Mouse (Mus musculus): ENCODE results near the gene Tob1.

Gene Tob1

DNA sequence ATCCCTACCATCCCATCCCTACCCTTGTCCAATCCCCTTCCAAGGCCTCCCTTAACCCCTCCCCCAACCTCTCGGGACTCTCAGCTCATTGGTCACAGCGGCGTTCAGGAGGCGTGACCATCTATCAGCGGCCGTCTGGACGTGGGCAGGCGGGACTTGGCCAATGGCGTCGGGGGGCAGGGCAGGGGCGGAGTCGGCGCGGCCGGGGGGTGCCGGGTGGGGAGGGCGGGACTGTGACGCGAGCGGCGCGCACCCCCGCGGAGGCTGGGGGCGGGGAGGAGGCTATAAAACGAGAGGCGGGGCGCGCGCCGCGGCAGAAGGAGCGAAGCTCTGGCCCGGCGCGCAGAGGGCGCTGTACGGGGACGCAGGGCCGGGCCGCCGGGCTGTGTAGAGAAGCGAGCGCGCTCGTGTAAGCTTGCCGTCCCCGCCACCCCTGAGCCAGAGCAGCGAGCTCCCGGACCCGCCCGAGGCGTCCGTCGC lies at the start of gene Tob1:
Gene Tob1, plus strand, starts transcription at position 331 of the 480 bp plus-strand sequence.
- peak; percentile 90 for ATAC-seq (ENCODE audit: insufficient number of reproducible peaks, low FRiP score, low TSS enrichment)

DNA sequence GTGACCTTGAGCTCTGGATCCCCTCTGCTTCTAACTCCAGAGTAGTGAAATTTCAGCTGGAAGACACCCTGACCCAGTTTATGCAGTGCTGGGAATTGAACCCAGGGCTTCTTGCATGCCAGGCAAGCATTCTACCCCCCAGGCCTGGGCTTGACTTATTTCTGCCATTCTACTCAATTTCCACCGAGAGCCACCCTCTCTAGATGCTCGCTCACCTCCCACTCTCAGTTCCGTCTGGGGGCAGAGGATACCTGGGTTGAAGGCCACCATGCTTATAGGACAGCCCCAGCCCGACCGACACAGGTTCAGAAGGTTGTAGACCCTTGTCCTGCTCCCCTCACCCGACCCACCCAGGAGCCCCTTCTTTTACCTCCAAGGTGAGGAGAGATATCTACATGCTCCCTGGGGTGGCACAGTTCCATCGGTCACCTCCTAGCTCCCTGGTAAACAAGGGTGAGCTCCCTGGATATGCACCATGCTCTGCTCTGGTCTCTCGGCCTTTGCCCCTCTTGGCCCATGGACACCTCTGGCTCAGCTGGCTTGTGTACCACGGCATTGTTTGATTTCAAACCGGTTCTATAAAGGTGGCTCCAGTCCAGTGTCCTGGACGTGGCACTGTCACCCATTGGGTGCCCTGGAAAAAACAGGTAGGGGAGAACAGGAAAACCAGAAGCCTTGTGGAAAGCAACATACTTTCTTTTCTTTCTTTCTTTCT lies 49.2 kb upstream of the Tob1 start:
- ATAC-seq (ENCODE audit: insufficient number of reproducible peaks, low FRiP score, low TSS enrichment) = no peak

- ATAC-seq (ENCODE audit: insufficient number of reproducible peaks, low FRiP score, low TSS enrichment) = no peak
Observed at GRCm38 (mm10) chr11:94163005-94163767, 48.1 kb upstream of the Tob1 start.

- no peak for ATAC-seq (ENCODE audit: insufficient number of reproducible peaks, low FRiP score, low TSS enrichment)
Observed at GRCm38 (mm10) chr11:94165745-94166144, 45.5 kb upstream of the Tob1 start.

DNA sequence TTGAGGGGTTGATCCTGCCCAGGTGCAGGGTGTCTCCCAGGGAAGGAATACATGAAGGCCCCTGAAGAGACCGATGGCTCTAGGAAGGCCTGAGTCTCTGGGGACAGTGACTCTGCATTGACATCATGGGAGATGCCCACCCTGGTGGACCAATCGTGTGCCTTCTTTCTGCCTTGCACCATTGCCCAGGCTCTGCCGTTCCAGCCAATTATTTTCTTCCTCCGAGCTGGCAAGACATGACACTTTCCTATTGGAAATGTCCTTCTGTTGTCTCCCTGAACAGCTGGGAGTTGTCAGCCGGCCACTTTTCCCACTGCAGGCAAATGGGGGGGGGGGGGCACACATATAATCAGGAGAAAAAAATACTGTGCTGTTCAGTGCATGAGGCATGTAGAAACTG lies 43.0 kb upstream of the Tob1 start:
- ATAC-seq (ENCODE audit: insufficient number of reproducible peaks, low FRiP score, low TSS enrichment) = no peak

- ATAC-seq (ENCODE audit: insufficient number of reproducible peaks, low FRiP score, low TSS enrichment) = no peak
Observed at GRCm38 (mm10) chr11:94169596-94169995, 41.7 kb upstream of the Tob1 start.

DNA sequence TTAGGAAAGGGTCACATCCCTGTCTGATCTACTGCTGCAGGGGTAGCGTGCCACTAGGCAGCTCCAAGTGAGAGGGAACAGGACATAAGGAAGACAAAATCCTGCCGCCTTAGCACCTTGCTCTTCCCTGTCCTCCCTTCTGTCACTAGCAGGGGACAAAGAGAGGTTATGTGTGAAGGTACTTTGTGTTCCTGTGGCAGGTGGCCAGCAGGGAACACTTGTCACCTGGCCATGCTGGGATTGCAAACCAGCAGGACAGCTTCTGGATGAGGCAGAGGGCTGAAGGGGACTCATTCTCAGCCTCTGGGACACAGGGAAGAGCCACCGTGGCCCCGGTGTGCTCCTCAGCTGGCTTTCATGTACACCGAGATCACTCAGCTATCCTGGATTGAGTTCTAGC lies 39.6 kb upstream of the Tob1 start:
- no peak for ATAC-seq (ENCODE audit: insufficient number of reproducible peaks, low FRiP score, low TSS enrichment)

DNA sequence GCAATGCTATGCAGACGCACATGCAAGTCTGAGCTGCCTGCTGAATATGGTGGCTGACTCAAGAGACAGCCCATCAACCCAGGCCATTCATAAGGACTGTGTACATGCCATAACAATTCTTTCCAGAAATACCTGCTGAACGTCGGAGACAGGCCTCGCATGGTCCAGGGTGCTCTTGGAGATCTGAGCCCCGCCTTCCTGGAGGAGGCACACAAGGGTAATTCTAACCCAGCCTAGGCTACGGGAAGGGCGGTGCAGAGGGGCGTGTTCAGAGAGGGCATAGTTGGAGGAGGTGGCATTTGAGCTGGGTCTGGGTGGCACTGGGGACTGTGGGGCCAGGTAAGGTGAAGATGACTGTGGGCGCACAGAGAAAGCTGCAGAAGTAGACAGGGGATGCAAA lies 39.1 kb upstream of the Tob1 start:
- ATAC-seq (ENCODE audit: insufficient number of reproducible peaks, low FRiP score, low TSS enrichment) = no peak

GRCm38 (mm10) chr11:94173726-94174146 lies 37.5 kb upstream of the Tob1 start:
- no peak for ATAC-seq (ENCODE audit: insufficient number of reproducible peaks, low FRiP score, low TSS enrichment)

GRCm38 (mm10) chr11:94175288-94175687 lies 36.0 kb upstream of the Tob1 start:
- no peak for ATAC-seq (ENCODE audit: insufficient number of reproducible peaks, low FRiP score, low TSS enrichment)

GRCm38 (mm10) chr11:94175694-94176093 lies 35.6 kb upstream of the Tob1 start:
- no peak for ATAC-seq (ENCODE audit: insufficient number of reproducible peaks, low FRiP score, low TSS enrichment)

GRCm38 (mm10) chr11:94177841-94178585 lies 33.2 kb upstream of the Tob1 start:
- no peak for ATAC-seq (ENCODE audit: insufficient number of reproducible peaks, low FRiP score, low TSS enrichment)

- ATAC-seq (ENCODE audit: insufficient number of reproducible peaks, low FRiP score, low TSS enrichment) = no peak
Observed at GRCm38 (mm10) chr11:94179768-94180167, 31.5 kb upstream of the Tob1 start.

- no peak for ATAC-seq (ENCODE audit: insufficient number of reproducible peaks, low FRiP score, low TSS enrichment)
Observed at GRCm38 (mm10) chr11:94180194-94180593, 31.1 kb upstream of the Tob1 start.

- ATAC-seq (ENCODE audit: insufficient number of reproducible peaks, low FRiP score, low TSS enrichment) = no peak
Observed at GRCm38 (mm10) chr11:94181694-94182093, 29.6 kb upstream of the Tob1 start.

- ATAC-seq (ENCODE audit: insufficient number of reproducible peaks, low FRiP score, low TSS enrichment) = no peak
Observed at GRCm38 (mm10) chr11:94182711-94183110, 28.5 kb upstream of the Tob1 start.

DNA sequence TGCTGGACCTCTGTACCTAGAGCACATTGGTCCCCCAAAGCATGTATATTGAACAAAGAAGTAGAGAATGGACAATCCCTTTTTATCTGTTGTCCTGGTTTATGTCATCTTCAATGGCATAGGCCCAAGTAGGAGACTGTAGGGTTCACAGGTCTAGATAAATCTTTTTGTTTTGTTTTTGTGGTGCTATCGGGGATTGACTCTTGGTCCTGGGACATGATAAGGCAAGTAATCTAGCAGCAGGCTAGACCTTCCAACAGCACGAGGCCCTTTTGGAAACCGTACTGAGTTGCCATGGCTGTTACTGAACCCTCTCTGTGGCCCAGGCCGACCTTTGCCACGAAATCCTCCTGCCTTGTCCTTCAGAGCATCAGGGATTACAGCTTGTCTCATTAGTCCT lies 28.1 kb upstream of the Tob1 start:
- no peak for ATAC-seq (ENCODE audit: insufficient number of reproducible peaks, low FRiP score, low TSS enrichment)

GRCm38 (mm10) chr11:94183671-94184070 lies 27.6 kb upstream of the Tob1 start:
- no peak for ATAC-seq (ENCODE audit: insufficient number of reproducible peaks, low FRiP score, low TSS enrichment)

GRCm38 (mm10) chr11:94189579-94189978 lies 21.7 kb upstream of the Tob1 start:
- no peak for ATAC-seq (ENCODE audit: insufficient number of reproducible peaks, low FRiP score, low TSS enrichment)

GRCm38 (mm10) chr11:94190665-94191064 lies 20.6 kb upstream of the Tob1 start:
- ATAC-seq (ENCODE audit: insufficient number of reproducible peaks, low FRiP score, low TSS enrichment) = no peak

GRCm38 (mm10) chr11:94193109-94193508 lies 18.1 kb upstream of the Tob1 start:
- ATAC-seq (ENCODE audit: insufficient number of reproducible peaks, low FRiP score, low TSS enrichment) = no peak
